Mouse (Mus musculus): Measurements from ENCODE around the gene Rab9.
A peak's percentile ranks its signal among the peaks of the same experiment; 100 is the strongest.

The Rab9 gene

GRCm38 (mm10) chrX:166479365-166479983, at the start of gene Rab9:
TSS of gene Rab9 (minus strand) at chrX:166479867.
- peak; percentile 80 to 95 for DNase-seq (ENCODE audit: low spot score in 2 of 2)

GRCm38 (mm10) chrX:166528126-166528525, 48.5 kb upstream of the Rab9 start:
- DNase-seq (ENCODE audit: low spot score in 2 of 2), result no peak

- no peak for DNase-seq (ENCODE audit: low spot score in 2 of 2)
These were observed 46.1 kb upstream of the Rab9 start for GRCm38 (mm10) chrX:166525637-166526315.

- no peak for DNase-seq (ENCODE audit: low spot score in 2 of 2)
These were observed 41.1 kb upstream of the Rab9 start for GRCm38 (mm10) chrX:166520782-166521181.

- no peak for DNase-seq (ENCODE audit: low spot score in 2 of 2)
These were observed 38.7 kb upstream of the Rab9 start, which contains the start of gene Tceanc for GRCm38 (mm10) chrX:166518345-166518744. TSS of gene Tceanc (minus strand) at chrX:166518567.

- no peak for DNase-seq (ENCODE audit: low spot score in 2 of 2)
These were observed 37.0 kb upstream of the Rab9 start for GRCm38 (mm10) chrX:166516631-166517030.

- no peak for DNase-seq (ENCODE audit: low spot score in 2 of 2)
These were observed 36.3 kb upstream of the Rab9 start for GRCm38 (mm10) chrX:166515923-166516322.

- DNase-seq (ENCODE audit: low spot score in 2 of 2), result peak in 1 of 2 experiments; percentile 37
These were observed 34.4 kb upstream of the Rab9 start for GRCm38 (mm10) chrX:166514035-166514434.

- no peak for DNase-seq (ENCODE audit: low spot score in 2 of 2)
These were observed 32.4 kb upstream of the Rab9 start for GRCm38 (mm10) chrX:166512071-166512470.

- no peak for DNase-seq (ENCODE audit: low spot score in 2 of 2)
These were observed 31.4 kb upstream of the Rab9 start for GRCm38 (mm10) chrX:166511107-166511506.

GRCm38 (mm10) chrX:166509761-166510738, 30.4 kb upstream of the Rab9 start:
- DNase-seq (ENCODE audit: low spot score in 2 of 2), result peak; percentile 81 to 94

GRCm38 (mm10) chrX:166504421-166504820, 24.8 kb upstream of the Rab9 start:
- DNase-seq (ENCODE audit: low spot score in 2 of 2), result no peak

- no peak for DNase-seq (ENCODE audit: low spot score in 2 of 2)
These were observed 20.0 kb upstream of the Rab9 start for GRCm38 (mm10) chrX:166499496-166500190.

GRCm38 (mm10) chrX:166497771-166498170, 18.1 kb upstream of the Rab9 start:
- no peak for DNase-seq (ENCODE audit: low spot score in 2 of 2)

- DNase-seq (ENCODE audit: low spot score in 2 of 2), result no peak
These were observed 15.4 kb upstream of the Rab9 start for GRCm38 (mm10) chrX:166495052-166495451.

- no peak for DNase-seq (ENCODE audit: low spot score in 2 of 2)
These were observed 869 bp downstream of the Rab9 start for GRCm38 (mm10) chrX:166478631-166479364.

- DNase-seq (ENCODE audit: low spot score in 2 of 2), result no peak
These were observed 2.3 kb downstream of the Rab9 start for GRCm38 (mm10) chrX:166477393-166477792.

GRCm38 (mm10) chrX:166472612-166473011, 7.1 kb downstream of the Rab9 start:
- no peak for DNase-seq (ENCODE audit: low spot score in 2 of 2)

- peak in 1 of 2 experiments; percentile 17 for DNase-seq (ENCODE audit: low spot score in 2 of 2)
These were observed 11.3 kb downstream of the Rab9 start for GRCm38 (mm10) chrX:166468321-166468720.

GRCm38 (mm10) chrX:166455525-166455924, 24.1 kb downstream of the Rab9 start:
- DNase-seq (ENCODE audit: low spot score in 2 of 2), result no peak

GRCm38 (mm10) chrX:166454331-166454730, 25.3 kb downstream of the Rab9 start:
- DNase-seq (ENCODE audit: low spot score in 2 of 2), result no peak
